Mouse (Mus musculus): ENCODE data around the gene Tbl3. TPM values are rescaled to one million over a fixed set of nuclear protein-coding genes. Genes with fewer than 3 reads are reported as not detected.
A peak's percentile ranks its signal among the peaks of the same experiment; 100 is the strongest.
"Not testable (repeated sequence)": the region's sequence is repeated elsewhere in the genome, so short reads cannot be mapped to it uniquely, and the experiment has no call there.

The Tbl3 gene
- total RNA-seq, 2 experiments from 2014 or later: 15.4 to 16.0 TPM

GRCm38 (mm10) chr17:24696011-24696697, 11.3 kb downstream of the Tbl3 start, which contains the start of the genes Gfer and Noxo1:
Gene Gfer, minus strand, starts transcription at chr17:24696156.
Gene Noxo1, plus strand, starts transcription at chr17:24696234.
- DNase-seq (ENCODE audit: low spot score): peak; percentile 88

- no peak for DNase-seq (ENCODE audit: low spot score)
Measured at GRCm38 (mm10) chr17:24695326-24696010, 12.0 kb downstream of the Tbl3 start.

- DNase-seq (ENCODE audit: low spot score): no peak
Measured at GRCm38 (mm10) chr17:24692385-24692784, 15.1 kb downstream of the Tbl3 start.

- DNase-seq (ENCODE audit: low spot score): no peak
Measured at GRCm38 (mm10) chr17:24689251-24690081, 18.0 kb downstream of the Tbl3 start, which contains the start of gene Syngr3. Gene Syngr3, minus strand, starts transcription at chr17:24689955.

GRCm38 (mm10) chr17:24687599-24687998, 19.9 kb downstream of the Tbl3 start:
- DNase-seq (ENCODE audit: low spot score): no peak

- DNase-seq (ENCODE audit: low spot score): peak; percentile 57
Measured at GRCm38 (mm10) chr17:24687146-24687595, 20.3 kb downstream of the Tbl3 start.

- DNase-seq (ENCODE audit: low spot score): peak; percentile 36
Measured at GRCm38 (mm10) chr17:24686514-24686913, 20.9 kb downstream of the Tbl3 start.

GRCm38 (mm10) chr17:24677500-24678080, 29.9 kb downstream of the Tbl3 start:
- no peak for DNase-seq (ENCODE audit: low spot score)

GRCm38 (mm10) chr17:24676877-24677276, 30.6 kb downstream of the Tbl3 start:
- DNase-seq (ENCODE audit: low spot score): no peak

GRCm38 (mm10) chr17:24676187-24676586, 31.3 kb downstream of the Tbl3 start:
- peak; percentile 63 for DNase-seq (ENCODE audit: low spot score)

- DNase-seq (ENCODE audit: low spot score): no peak
Measured at GRCm38 (mm10) chr17:24674277-24674676, 33.2 kb downstream of the Tbl3 start.

- DNase-seq (ENCODE audit: low spot score): peak; percentile 39
Measured at GRCm38 (mm10) chr17:24672141-24672540, 35.3 kb downstream of the Tbl3 start.

GRCm38 (mm10) chr17:24671346-24671745, 36.1 kb downstream of the Tbl3 start:
- no peak for DNase-seq (ENCODE audit: low spot score)

- DNase-seq (ENCODE audit: low spot score): no peak
Measured at GRCm38 (mm10) chr17:24670246-24670844, 37.1 kb downstream of the Tbl3 start.

- DNase-seq (ENCODE audit: low spot score): peak; percentile 95
Measured at GRCm38 (mm10) chr17:24669545-24670245, 37.8 kb downstream of the Tbl3 start, which contains the start of gene Zfp598. Gene Zfp598, plus strand, starts transcription at chr17:24669687.

- DNase-seq (ENCODE audit: low spot score): not testable (repeated sequence)
Measured at GRCm38 (mm10) chr17:24669214-24669544, 38.3 kb downstream of the Tbl3 start.

GRCm38 (mm10) chr17:24667416-24667815, 40.0 kb downstream of the Tbl3 start:
- DNase-seq (ENCODE audit: low spot score): peak; percentile 64

- DNase-seq (ENCODE audit: low spot score): not testable (repeated sequence)
Measured at GRCm38 (mm10) chr17:24667011-24667410, 40.4 kb downstream of the Tbl3 start.

- no peak for DNase-seq (ENCODE audit: low spot score)
Measured at GRCm38 (mm10) chr17:24658017-24658758, 49.3 kb downstream of the Tbl3 start, which contains the start of gene Npw. Gene Npw, minus strand, starts transcription at chr17:24658457.

GRCm38 (mm10) chr17:24654969-24655368, 52.5 kb downstream of the Tbl3 start:
- DNase-seq (ENCODE audit: low spot score): no peak

All from gastrocnemius, adult 18-20 months (tissue).